Mouse (Mus musculus): ENCODE measurements at regions not wholly inside any gene's neighbourhood (a gene's known extent, or its start where the extent isn't known, plus 50 kb on each side); places are given as distances from the start of the nearest gene placed in this dataset.
"Not testable (repeated sequence)": the region's sequence is repeated elsewhere in the genome, so short reads cannot be mapped to it uniquely, and the experiment has no call there.

GRCm38 (mm10) chr3:6768506-6768905 lies 148.3 kb upstream of the 1700008P02Rik start:
- no peak for TF ChIP-seq POLR2A (IDR thresholded peaks at IDR 0.05; ENCODE audit: borderline replicate concordance, control insufficient read depth, low read depth, low read length)
- TF ChIP-seq CTCF (IDR thresholded peaks at IDR 0.05; ENCODE audit: control insufficient read depth, insufficient read depth, low read length), result no peak
- Histone ChIP-seq H3K4me1 (ENCODE audit: control insufficient read depth, insufficient read depth, low read length) (no peaks in the 10 kb centered on the region), H3K4me3 (replicated peaks; ENCODE audit: control insufficient read depth, low read depth, low read length) (no peak overlapping the region), H3K27ac (ENCODE audit: control insufficient read depth, insufficient read depth, low read depth, low read length, poor library complexity) (no peak overlapping the region)
- 66% methylated on average over 2 of the region's 2 CpGs for WGBS

- not testable (repeated sequence) for H3K4me3 ChIP-seq (replicated peaks; ENCODE audit: control insufficient read depth, low read depth, low read length)
These were observed 147.8 kb upstream of the 1700008P02Rik start for GRCm38 (mm10) chr3:6768085-6768484.

GRCm38 (mm10) chr3:6759172-6759571 lies 138.9 kb upstream of the 1700008P02Rik start:
- H3K27ac ChIP-seq (ENCODE audit: control insufficient read depth, insufficient read depth, low read depth, low read length, poor library complexity), result no peak overlapping the region
- WGBS, result 45% methylated on average over 1 of the region's 1 CpGs
- H3K4me1 ChIP-seq (ENCODE audit: control insufficient read depth, insufficient read depth, low read length), result no peaks in the 10 kb centered on the region
- TF ChIP-seq POLR2A (IDR thresholded peaks at IDR 0.05; ENCODE audit: borderline replicate concordance, control insufficient read depth, low read depth, low read length) (no peak), CTCF (IDR thresholded peaks at IDR 0.05; ENCODE audit: control insufficient read depth, insufficient read depth, low read length) (no peak)
- no peak overlapping the region for H3K4me3 ChIP-seq (replicated peaks; ENCODE audit: control insufficient read depth, low read depth, low read length)

More at GRCm38 (mm10) chr3:6768085-6768484, 147.8 kb upstream of the 1700008P02Rik start:
- H3K27ac ChIP-seq (ENCODE audit: control insufficient read depth, insufficient read depth, low read depth, low read length, poor library complexity); H3K4me1 ChIP-seq (ENCODE audit: control insufficient read depth, insufficient read depth, low read length): not testable (repeated sequence)

- Histone ChIP-seq H3K4me1 (ENCODE audit: control insufficient read depth, insufficient read depth, low read length) (no peaks in the 10 kb centered on the region), H3K27ac (ENCODE audit: control insufficient read depth, insufficient read depth, low read depth, low read length, poor library complexity) (no peak overlapping the region), H3K4me3 (replicated peaks; ENCODE audit: control insufficient read depth, low read depth, low read length) (no peak overlapping the region)
- TF ChIP-seq POLR2A (IDR thresholded peaks at IDR 0.05; ENCODE audit: borderline replicate concordance, control insufficient read depth, low read depth, low read length) (no peak), CTCF (IDR thresholded peaks at IDR 0.05; ENCODE audit: control insufficient read depth, insufficient read depth, low read length) (no peak)
These were observed 137.3 kb upstream of the 1700008P02Rik start for GRCm38 (mm10) chr3:6757562-6757961.

GRCm38 (mm10) chr3:6750746-6751145 lies 130.5 kb upstream of the 1700008P02Rik start:
- not testable (repeated sequence) for H3K27ac ChIP-seq (ENCODE audit: control insufficient read depth, insufficient read depth, low read depth, low read length, poor library complexity); H3K4me1 ChIP-seq (ENCODE audit: control insufficient read depth, insufficient read depth, low read length); H3K4me3 ChIP-seq (replicated peaks; ENCODE audit: control insufficient read depth, low read depth, low read length)
- WGBS, result 70% methylated on average over 6 of the region's 6 CpGs

GRCm38 (mm10) chr3:6731372-6732297 lies 111.4 kb upstream of the 1700008P02Rik start:
- no peak overlapping the region for H3K27ac ChIP-seq (ENCODE audit: control insufficient read depth, insufficient read depth, low read depth, low read length, poor library complexity)
- WGBS, result 60% methylated on average over 5 of the region's 5 CpGs
- no peaks in the 10 kb centered on the region for H3K4me1 ChIP-seq (ENCODE audit: control insufficient read depth, insufficient read depth, low read length)
- no peak for TF ChIP-seq CTCF (IDR thresholded peaks at IDR 0.05; ENCODE audit: control insufficient read depth, insufficient read depth, low read length)
- no peak overlapping the region for H3K4me3 ChIP-seq (replicated peaks; ENCODE audit: control insufficient read depth, low read depth, low read length)

GRCm38 (mm10) chr3:6730066-6730465 lies 109.8 kb upstream of the 1700008P02Rik start:
- Histone ChIP-seq H3K4me3 (replicated peaks; ENCODE audit: control insufficient read depth, low read depth, low read length) (no peak overlapping the region), H3K4me1 (ENCODE audit: control insufficient read depth, insufficient read depth, low read length) (no peaks in the 10 kb centered on the region)
- no peak for TF ChIP-seq POLR2A (IDR thresholded peaks at IDR 0.05; ENCODE audit: borderline replicate concordance, control insufficient read depth, low read depth, low read length)
- TF ChIP-seq CTCF (IDR thresholded peaks at IDR 0.05; ENCODE audit: control insufficient read depth, insufficient read depth, low read length), result no peak

GRCm38 (mm10) chr3:6683679-6684078 lies 63.4 kb upstream of the 1700008P02Rik start:
- TF ChIP-seq POLR2A (IDR thresholded peaks at IDR 0.05; ENCODE audit: borderline replicate concordance, control insufficient read depth, low read depth, low read length), result no peak
- TF ChIP-seq CTCF (IDR thresholded peaks at IDR 0.05; ENCODE audit: control insufficient read depth, insufficient read depth, low read length), result no peak
- WGBS, result 74% methylated on average over 2 of the region's 2 CpGs

More at GRCm38 (mm10) chr3:6730066-6730465, 109.8 kb upstream of the 1700008P02Rik start:
- H3K27ac ChIP-seq (ENCODE audit: control insufficient read depth, insufficient read depth, low read depth, low read length, poor library complexity), result no peak overlapping the region

GRCm38 (mm10) chr3:6681411-6681810 lies 61.2 kb upstream of the 1700008P02Rik start:
- no peaks in the 10 kb centered on the region for H3K4me1 ChIP-seq (ENCODE audit: control insufficient read depth, insufficient read depth, low read length)
- no peak overlapping the region for H3K27ac ChIP-seq (ENCODE audit: control insufficient read depth, insufficient read depth, low read depth, low read length, poor library complexity)
- WGBS, result 55% methylated on average over 2 of the region's 2 CpGs
- TF ChIP-seq CTCF (IDR thresholded peaks at IDR 0.05; ENCODE audit: control insufficient read depth, insufficient read depth, low read length) (no peak), POLR2A (IDR thresholded peaks at IDR 0.05; ENCODE audit: borderline replicate concordance, control insufficient read depth, low read depth, low read length) (no peak)
- H3K4me3 ChIP-seq (replicated peaks; ENCODE audit: control insufficient read depth, low read depth, low read length), result no peak overlapping the region

More at GRCm38 (mm10) chr3:6683679-6684078, 63.4 kb upstream of the 1700008P02Rik start:
- H3K4me3 ChIP-seq (replicated peaks; ENCODE audit: control insufficient read depth, low read depth, low read length), result no peak overlapping the region
- no peaks in the 10 kb centered on the region for H3K4me1 ChIP-seq (ENCODE audit: control insufficient read depth, insufficient read depth, low read length)
- H3K27ac ChIP-seq (ENCODE audit: control insufficient read depth, insufficient read depth, low read depth, low read length, poor library complexity), result no peak overlapping the region
